Mouse (Mus musculus): ENCODE results near the gene Hnrnpa2b1.

Hnrnpa2b1 gene

GRCm38 (mm10) chr6:51417306-51417936, 52.3 kb downstream of the Hnrnpa2b1 start:
- CTCF ChIA-PET: no interaction called here

GRCm38 (mm10) chr6:51416433-51416832, 53.3 kb downstream of the Hnrnpa2b1 start:
- CTCF ChIA-PET: no interaction called here

Data from spleen, embryonic (tissue).